Mouse (Mus musculus) heart, embryonic 11.5 days (tissue): ENCODE data around the gene Rnf185. TPM values are rescaled to one million over a fixed set of nuclear protein-coding genes. Genes with fewer than 3 reads are reported as not detected.

Source experiments
- ATAC-seq: fragments of 200-750 bp; cut with Nextera tagmentation; replicated peaks from 2 replicates; pipeline ENCODE4 v1.8.0; 2017; ENCODE audit warnings: moderate library complexity; ENCODE audit not compliant: insufficient number of reproducible peaks, low FRiP score, low TSS enrichment
- H3K27ac ChIP-seq: fragments of 300-500 bp; sonication (generic); 2 replicates; pipeline ENCODE4 v1.5.1; 2014; ENCODE audit warnings: mild to moderate bottlenecking, low read depth, low read length
- H3K27me3 ChIP-seq: fragments of 300-500 bp; sonication (generic); 2 replicates; pipeline ENCODE4 v1.6.1; 2014; ENCODE audit warnings: mild to moderate bottlenecking, low read length, mixed read lengths; ENCODE audit not compliant: control insufficient read depth, insufficient read depth
- H3K36me3 ChIP-seq: fragments of 300-500 bp; sonication (generic); 2 replicates; pipeline ENCODE4 v1.6.1; 2014; ENCODE audit warnings: mild to moderate bottlenecking, low read length, moderate library complexity, mixed read lengths; ENCODE audit not compliant: control insufficient read depth, insufficient read depth
- H3K4me1 ChIP-seq: fragments of 300-500 bp; sonication (generic); 2 replicates; pipeline ENCODE4 v1.6.1; 2014; ENCODE audit warnings: low read length; ENCODE audit not compliant: control insufficient read depth, insufficient read depth
- H3K4me2 ChIP-seq: fragments of 300-500 bp; sonication (generic); 2 replicates; pipeline ENCODE4 v1.6.1; 2014; ENCODE audit warnings: mild to moderate bottlenecking, moderate library complexity
- H3K4me3 ChIP-seq: fragments of 300-500 bp; sonication (generic); 2 replicates; pipeline ENCODE4 v1.5.1; 2014; ENCODE audit warnings: low read depth, low read length
- H3K9ac ChIP-seq: fragments of 300-500 bp; sonication (generic); 2 replicates; pipeline ENCODE4 v1.6.1; 2014; ENCODE audit warnings: mild to moderate bottlenecking, low read depth, low read length, moderate library complexity
- H3K9me3 ChIP-seq: fragments of 300-500 bp; sonication (generic); replicated peaks from 2 replicates; pipeline ENCODE4 v1.6.1; 2016; ENCODE audit warnings: low read length; ENCODE audit not compliant: control insufficient read depth
- WGBS: fragments of 180-500 bp; shearing (Covaris S2); extraction: QIAGEN DNeasy Blood & Tissue Kit; methylation state at CpG from one replicate; pipeline ENCODE4 v1.1.7; 2014; ENCODE audit not compliant: insufficient replicate concordance; 5-methylcytosine and 5-hydroxymethylcytosine counted together
- polyA plus RNA-seq: library from polyadenylated mRNA; unstranded; fragments of >200 nt; fragmentation: Nextera tagmentation; extraction: Ambion mirVana; gene quantifications from 2 replicates; pipeline ENCODE4 v1.2.1, GENCODE M21; 2014

Gene Rnf185
- polyA plus RNA-seq, 1 experiment from 2014 or later, result 27.5 TPM

DNA sequence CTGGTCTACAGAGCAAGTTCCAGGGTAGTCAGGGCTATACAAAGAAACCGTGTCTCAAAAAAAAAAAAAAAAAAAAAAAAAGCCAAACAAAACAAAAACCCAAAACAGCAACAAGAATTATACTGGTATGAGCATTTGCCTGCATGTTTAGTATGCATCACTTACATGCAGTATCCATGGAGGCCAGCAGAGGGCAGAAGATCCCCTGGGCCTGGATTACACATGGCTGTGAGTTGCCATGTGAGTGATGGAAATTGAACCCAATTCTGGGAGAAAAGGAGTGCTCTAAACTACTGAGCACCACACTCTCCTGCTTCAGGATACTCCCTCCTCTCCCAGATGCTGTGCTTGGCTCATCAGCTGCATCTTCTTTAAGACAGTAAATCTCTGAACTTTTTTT lies 4.2 kb upstream of the Rnf185 start:
- Histone ChIP-seq H3K27me3 (no peaks in the 10 kb centered on the region), H3K27ac (no peak overlapping the region), H3K9ac (no peak overlapping the region), H3K36me3 (no peaks in the 10 kb centered on the region; the same call in 1 of the 2 replicates), H3K9me3 (no peaks in the 10 kb centered on the region), H3K4me1 (peaks cover 7% of the 10 kb centered on the region; the same call in 1 of the 2 replicates), H3K4me2 (no peak overlapping the region), H3K4me3 (no peak overlapping the region)
- 25% methylated on average over 1 of the region's 1 CpGs for WGBS
- ATAC-seq, result no peak

DNA sequence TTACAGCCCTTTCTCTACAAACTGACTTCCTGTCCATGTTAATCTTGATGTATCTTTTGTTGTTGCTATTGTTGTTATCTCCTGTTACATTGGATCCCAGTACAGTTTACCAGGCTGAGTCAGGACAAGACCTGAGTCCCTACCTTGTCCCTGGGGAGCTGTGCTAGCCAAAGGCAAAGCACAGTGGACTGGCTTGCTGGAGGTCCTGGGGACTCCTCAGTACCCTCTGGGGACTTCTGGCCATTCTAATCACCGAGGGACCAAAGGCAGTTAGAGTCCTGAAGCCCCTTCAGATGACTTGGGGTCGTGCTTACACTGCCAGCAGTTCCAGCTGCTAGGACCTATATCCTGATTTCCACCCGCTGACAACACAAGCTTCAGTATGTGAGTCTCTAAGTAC lies 2.3 kb upstream of the Rnf185 start:
- H3K27ac ChIP-seq, result no peak overlapping the region
- no peaks in the 10 kb centered on the region for H3K27me3 ChIP-seq
- 95% methylated on average over 3 of the region's 3 CpGs for WGBS
- H3K4me1 ChIP-seq, result peaks cover 12% of the 10 kb centered on the region; the same call in 1 of the 2 replicates
- H3K36me3 ChIP-seq, result no peaks in the 10 kb centered on the region; the same call in 1 of the 2 replicates
- no peak for ATAC-seq
- H3K9me3 ChIP-seq, result no peaks in the 10 kb centered on the region
- H3K4me2 ChIP-seq, result no peak overlapping the region
- H3K9ac ChIP-seq, result no peak overlapping the region
- H3K4me3 ChIP-seq, result no peak overlapping the region

DNA sequence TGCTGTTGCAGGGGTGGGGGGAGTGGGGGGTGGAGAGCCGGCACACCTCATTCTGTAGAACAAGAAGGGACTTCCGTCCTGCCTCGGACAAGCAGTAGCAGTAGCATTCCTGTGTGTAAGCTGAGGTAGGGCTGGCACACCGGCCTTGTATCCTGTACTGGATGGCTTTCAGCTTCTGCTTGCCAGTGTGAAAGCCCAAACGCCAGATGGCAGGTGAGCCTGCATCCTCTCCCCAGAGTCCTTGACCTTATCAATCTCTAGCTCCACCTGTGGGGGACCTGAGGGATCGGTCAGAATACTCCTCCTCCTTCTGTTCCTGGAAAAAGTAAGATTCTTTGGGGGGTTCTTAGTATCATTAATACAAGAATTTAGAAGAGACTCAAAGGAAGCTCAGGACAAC lies 1.3 kb upstream of the Rnf185 start:
- Histone ChIP-seq H3K27ac (no peak overlapping the region), H3K4me2 (peak overlapping the region; percentile 67), H3K9me3 (no peaks in the 10 kb centered on the region), H3K4me3 (peak overlapping the region; percentile 85; the same call in 1 of the 2 replicates), H3K27me3 (no peaks in the 10 kb centered on the region), H3K4me1 (peaks cover 12% of the 10 kb centered on the region; the same call in 1 of the 2 replicates), H3K9ac (no peak overlapping the region), H3K36me3 (no peaks in the 10 kb centered on the region; the same call in 1 of the 2 replicates)
- 61% methylated on average over 6 of the region's 6 CpGs for WGBS
- no peak for ATAC-seq

DNA sequence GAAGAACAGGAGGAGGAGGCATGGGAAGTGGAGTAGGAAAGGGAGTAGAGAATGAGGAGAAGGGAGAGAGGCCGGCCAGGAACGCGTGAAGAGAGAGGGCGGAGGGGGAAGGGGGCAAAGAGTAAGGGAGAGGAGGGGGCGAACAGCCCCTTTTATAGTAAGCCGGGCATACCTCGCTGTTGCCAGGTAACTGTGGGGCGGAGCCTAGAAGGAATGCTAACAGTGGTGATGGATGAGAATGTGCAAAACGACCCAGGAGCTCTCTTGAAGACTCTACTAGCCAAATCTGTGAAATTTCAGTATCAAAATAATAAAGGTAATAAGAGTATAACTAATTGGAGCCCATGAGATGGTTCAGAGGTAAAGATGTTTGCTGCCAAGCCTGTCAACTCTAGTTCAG lies 606 bp upstream of the Rnf185 start:
- H3K27ac ChIP-seq, result peak overlapping the region; percentile 91
- H3K4me2 ChIP-seq, result peak overlapping the region; percentile 67
- ATAC-seq, result no peak
- H3K4me3 ChIP-seq, result peak overlapping the region; percentile 85
- under 1% methylated on average over 9 of the region's 9 CpGs for WGBS
- H3K9me3 ChIP-seq, result no peaks in the 10 kb centered on the region
- peak overlapping the region; percentile 87 for H3K9ac ChIP-seq
- H3K27me3 ChIP-seq, result no peaks in the 10 kb centered on the region
- peaks cover 12% of the 10 kb centered on the region; the same call in 1 of the 2 replicates for H3K4me1 ChIP-seq
- H3K36me3 ChIP-seq, result no peaks in the 10 kb centered on the region; the same call in 1 of the 2 replicates

DNA sequence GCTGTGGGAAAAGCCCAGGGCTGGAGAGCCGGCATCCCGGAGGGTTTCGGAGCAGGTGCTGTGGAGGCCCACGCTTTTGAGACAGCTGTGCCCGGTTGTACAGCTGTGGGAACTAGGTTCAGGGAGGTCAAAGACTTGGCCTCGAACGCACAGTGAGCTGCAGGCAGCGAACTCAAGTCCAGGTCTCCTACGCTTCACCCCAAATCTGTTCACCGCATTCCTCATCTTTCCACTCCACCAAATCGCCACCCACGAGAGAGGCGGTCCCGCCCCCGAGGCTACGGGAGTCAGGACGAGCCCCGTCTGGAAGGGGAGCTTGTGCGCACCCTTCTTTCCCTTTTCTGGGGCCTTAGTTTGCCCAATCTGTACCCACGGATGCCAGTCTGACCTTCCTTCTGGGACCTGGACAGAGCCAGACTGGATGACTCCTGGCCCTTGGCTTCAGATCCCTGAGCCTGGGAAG lies 431 bp downstream of the Rnf185 start:
- peak overlapping the region; percentile 87 for H3K9ac ChIP-seq
- peaks cover 12% of the 10 kb centered on the region; the same call in 1 of the 2 replicates for H3K4me1 ChIP-seq
- WGBS, result under 1% methylated on average over 20 of the region's 20 CpGs
- no peaks in the 10 kb centered on the region for H3K9me3 ChIP-seq
- H3K36me3 ChIP-seq, result no peaks in the 10 kb centered on the region; the same call in 1 of the 2 replicates
- peak overlapping the region; percentile 91 for H3K27ac ChIP-seq
- no peaks in the 10 kb centered on the region for H3K27me3 ChIP-seq
- H3K4me2 ChIP-seq, result peak overlapping the region; percentile 67
- ATAC-seq, result peak; percentile 53; the same call in 1 of the 2 replicates
- peak overlapping the region; percentile 85 for H3K4me3 ChIP-seq

DNA sequence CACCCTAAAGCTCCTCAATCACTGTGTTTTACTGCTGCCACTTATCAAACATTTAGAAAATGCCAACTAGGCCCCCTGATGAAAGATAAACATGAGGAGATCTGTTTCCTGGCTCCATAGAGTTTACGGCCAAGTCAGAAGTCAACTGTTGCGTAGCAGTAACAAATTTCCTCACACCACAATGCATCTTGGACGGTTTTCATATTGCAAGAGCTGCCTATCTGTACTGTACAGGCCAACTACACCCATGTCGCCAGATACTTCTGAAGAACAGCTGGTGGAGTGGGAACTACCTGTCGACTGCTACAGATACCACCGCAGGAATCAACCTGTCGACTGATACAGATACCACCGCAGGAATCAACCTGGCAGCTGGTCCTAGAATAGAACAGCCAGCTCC lies 7.3 kb downstream of the Rnf185 start:
- Histone ChIP-seq H3K27ac (no peak overlapping the region), H3K9ac (no peak overlapping the region), H3K27me3 (no peaks in the 10 kb centered on the region), H3K9me3 (no peaks in the 10 kb centered on the region), H3K4me3 (no peak overlapping the region), H3K4me2 (no peak overlapping the region), H3K36me3 (no peaks in the 10 kb centered on the region), H3K4me1 (peaks cover 3% of the 10 kb centered on the region; the same call in 1 of the 2 replicates)
- WGBS, result 56% methylated on average over 8 of the region's 8 CpGs
- ATAC-seq, result no peak

DNA sequence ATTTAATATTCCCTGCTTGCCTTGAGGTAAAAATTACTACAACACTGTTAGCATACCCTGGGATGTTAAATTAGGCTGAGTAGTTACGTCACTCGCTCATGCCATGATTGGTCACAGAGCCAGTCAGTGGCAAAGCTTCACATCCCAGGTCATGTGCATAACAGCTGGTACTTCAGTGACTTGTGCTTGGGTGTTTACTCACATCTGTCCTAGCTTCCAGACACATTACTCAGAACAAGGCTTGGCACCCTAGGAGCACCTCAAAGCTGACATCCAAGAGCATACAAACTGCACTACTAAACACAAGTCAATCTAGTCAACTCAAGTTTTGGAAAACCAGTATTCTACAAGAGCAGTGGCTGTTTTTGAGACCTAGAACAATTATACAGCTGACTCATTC lies 9.1 kb downstream of the Rnf185 start:
- Histone ChIP-seq H3K27me3 (no peaks in the 10 kb centered on the region), H3K4me2 (no peak overlapping the region), H3K9me3 (no peaks in the 10 kb centered on the region), H3K9ac (no peak overlapping the region), H3K36me3 (no peaks in the 10 kb centered on the region), H3K4me3 (no peak overlapping the region), H3K4me1 (peaks cover 3% of the 10 kb centered on the region; the same call in 1 of the 2 replicates), H3K27ac (no peak overlapping the region)
- WGBS, result 94% methylated on average over 2 of the region's 2 CpGs
- no peak for ATAC-seq

DNA sequence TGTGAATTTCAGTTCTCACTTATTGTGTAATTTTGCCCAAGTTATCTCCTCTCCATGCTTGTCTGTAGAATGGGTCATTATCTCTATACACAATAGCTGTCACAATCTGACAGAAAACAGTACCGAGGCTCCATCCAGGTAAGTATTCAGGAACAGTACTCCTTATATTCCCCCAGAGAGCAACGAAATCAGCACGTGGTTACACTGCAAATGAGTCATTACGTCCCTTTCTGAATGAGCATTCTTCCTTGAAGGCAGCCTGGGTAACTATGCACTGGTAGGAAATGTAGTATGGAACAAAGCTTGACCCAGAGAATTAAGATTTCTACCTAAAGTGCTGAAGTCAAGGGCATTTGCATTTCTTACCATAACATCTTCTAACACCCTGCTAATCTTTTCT lies 9.5 kb downstream of the Rnf185 start:
- no peaks in the 10 kb centered on the region for H3K36me3 ChIP-seq
- no peaks in the 10 kb centered on the region for H3K27me3 ChIP-seq
- no peak for ATAC-seq
- no peaks in the 10 kb centered on the region for H3K9me3 ChIP-seq
- 61% methylated on average over 4 of the region's 4 CpGs for WGBS
- no peak overlapping the region for H3K9ac ChIP-seq
- no peak overlapping the region for H3K4me3 ChIP-seq
- no peak overlapping the region for H3K4me2 ChIP-seq
- H3K27ac ChIP-seq, result no peak overlapping the region
- H3K4me1 ChIP-seq, result peaks cover 3% of the 10 kb centered on the region; the same call in 1 of the 2 replicates
